Mouse (Mus musculus) layer of hippocampus, adult 8-10 months (tissue): ENCODE data around the gene Gast. TPM values are rescaled to one million over a fixed set of nuclear protein-coding genes. Genes with fewer than 3 reads are reported as not detected.
"Not testable (repeated sequence)": the region's sequence is repeated elsewhere in the genome, so short reads cannot be mapped to it uniquely, and the experiment has no call there.

Source experiments
- DNase-seq, 2 experiments: peaks; one replicate each; pipeline ENCODE4 v3.0.0; 2022; ENCODE audit warnings: low spot score in 2 of 2
- total RNA-seq, 4 experiments: library from RNA; stranded (reverse); gene quantifications; 2 replicates each; pipeline ENCODE4 v1.2.4; 2022

Gene Gast
- not detected for total RNA-seq

DNA sequence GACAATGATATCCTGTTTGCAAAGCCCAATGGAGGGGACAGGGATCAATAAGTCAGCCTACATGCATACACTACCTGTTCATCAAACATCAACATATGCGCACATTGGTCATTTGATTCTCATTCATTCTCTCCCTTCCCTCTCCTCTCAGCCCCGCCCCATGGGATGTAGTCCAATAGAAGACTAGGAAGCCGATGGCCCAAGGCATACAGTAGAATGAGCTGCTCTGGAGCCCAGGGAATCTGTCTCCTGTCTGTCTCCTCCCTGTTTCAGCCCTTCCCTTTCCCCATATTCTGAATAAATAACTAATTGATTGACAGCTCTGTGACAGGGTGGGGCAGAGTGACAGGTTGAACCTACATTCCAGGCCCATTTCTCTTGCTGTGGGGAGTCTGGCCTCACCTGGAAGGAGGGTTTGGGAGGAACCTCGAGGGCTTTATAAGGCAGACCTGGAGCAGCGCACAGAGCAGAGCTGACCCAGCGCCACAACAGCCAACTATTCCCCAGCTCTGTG is at the start of gene Gast:
TSS of gene Gast (plus strand) at position 464 of the 514 bp plus-strand sequence.
- no peak for DNase-seq

DNA sequence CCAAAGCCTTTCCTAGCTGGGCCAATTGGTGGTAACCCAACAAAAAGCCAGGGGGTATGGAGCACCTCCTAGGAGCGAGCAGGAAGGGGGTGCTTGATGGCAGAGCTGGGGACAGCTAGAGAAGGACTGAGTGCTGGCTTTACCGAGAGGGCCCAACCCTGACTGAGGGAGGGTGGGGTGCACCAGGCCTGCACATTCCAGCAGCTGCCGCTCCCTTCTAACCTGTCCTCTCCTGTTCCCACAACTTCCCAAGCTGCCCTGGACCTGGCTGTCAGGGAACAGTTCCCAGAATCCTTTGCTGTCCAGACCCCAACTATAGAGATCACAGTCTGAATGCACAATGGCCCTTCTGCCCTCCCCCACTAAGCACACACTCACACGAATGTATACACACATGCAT is 49.2 kb upstream of the Gast start:
- DNase-seq: no peak

DNA sequence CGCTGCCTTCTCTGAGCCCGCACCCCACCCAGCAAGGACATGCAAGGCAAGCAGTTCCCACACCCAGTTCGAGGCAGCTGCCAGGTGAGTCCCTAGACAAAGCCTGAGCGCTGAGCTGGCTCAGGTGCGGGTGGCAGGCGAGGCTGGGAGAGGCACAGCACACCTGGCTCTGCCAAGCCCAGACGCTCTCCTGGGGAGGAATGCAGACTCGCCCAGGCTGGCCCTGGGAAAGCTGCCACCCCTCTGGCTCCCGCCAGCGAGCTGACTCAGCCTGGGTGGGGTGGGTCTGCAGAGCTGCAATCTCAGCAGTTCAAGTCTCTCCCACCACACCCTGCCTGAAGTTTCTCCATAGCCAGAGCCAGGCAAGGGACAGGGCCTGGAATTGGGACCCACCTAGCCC is 47.2 kb upstream of the Gast start:
- peak in 1 of 2 experiments; percentile 20 for DNase-seq

DNA sequence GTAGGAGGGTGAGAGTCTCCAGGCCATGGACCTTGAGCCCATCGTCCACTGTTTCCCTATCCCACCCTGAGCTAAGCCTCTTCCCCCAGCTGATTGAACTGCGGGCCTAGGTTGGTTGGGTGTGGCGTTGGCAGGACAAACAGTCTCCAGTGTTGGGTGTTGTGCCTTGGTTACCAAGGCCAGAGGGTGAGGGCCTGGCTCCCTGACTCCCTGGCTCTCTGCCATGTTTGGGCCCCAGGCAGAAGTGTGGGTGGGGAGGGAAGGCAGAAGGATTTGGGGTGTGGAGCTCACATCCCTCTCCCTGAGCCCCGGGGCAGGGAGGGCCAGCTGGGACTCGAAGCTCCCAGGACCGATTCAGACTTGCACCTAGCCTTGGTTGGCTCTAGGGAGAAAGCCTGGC is 45.3 kb upstream of the Gast start:
- DNase-seq: no peak

DNA sequence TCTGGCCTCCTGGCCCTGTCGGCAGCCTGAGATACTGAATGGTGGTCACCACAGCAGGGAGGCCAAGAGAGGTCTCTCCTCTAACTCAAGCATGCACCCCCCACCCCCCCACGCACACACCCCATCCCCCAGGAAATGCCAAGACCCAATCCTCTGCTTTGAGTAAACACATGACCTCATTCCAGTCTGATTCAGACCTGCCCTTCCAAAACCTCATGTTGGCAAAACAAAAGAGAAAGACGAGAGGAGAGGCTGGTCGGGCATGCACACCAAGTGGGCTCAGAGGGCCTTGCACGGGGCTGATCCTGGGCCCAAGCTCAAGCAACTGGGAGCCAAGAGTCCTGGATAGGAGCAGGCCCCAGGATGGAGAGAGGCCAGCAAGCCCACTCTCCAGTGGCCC is 44.0 kb upstream of the Gast start:
- DNase-seq: no peak

DNA sequence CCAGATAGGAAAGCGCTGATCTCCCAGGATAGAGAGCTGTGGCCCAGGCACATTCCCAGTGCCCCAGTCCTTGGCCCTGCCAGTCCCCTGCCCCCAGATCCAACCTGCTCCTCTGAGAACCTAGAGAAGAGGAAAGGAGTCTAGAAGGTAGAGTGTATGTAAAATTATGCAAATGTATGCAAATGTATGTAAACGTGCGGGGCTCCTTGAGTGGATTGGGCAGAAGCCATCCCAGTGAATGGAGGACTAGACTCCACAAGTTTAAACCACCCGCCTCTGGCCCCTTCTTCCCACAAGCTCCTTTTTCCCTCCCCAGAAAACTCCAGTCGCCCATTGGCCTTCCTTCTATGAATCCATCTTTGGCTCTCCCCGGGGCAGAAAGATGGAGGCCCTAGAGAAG is 41.3 kb upstream of the Gast start:
- DNase-seq: no peak

DNA sequence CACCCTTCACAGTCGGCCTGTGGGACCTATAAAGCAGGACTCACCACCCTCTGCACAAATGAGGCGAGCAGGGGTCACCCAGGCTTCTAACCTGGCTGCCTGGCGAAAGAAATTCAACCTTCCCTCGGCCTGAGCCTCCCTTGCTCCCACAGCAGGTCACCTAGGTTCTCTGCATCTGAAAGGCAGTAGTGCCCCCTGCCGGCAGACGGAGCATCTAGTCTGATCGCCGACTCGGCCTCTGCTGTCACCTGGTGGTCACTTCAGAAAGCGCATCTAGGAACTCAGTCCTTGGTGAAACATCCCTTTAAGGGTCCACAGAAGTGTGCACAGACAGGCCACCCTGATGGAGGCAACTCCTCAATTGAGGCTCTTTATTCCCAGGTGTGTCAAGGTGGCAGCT is 38.9 kb upstream of the Gast start:
- DNase-seq: peak; percentile 47 to 79

DNA sequence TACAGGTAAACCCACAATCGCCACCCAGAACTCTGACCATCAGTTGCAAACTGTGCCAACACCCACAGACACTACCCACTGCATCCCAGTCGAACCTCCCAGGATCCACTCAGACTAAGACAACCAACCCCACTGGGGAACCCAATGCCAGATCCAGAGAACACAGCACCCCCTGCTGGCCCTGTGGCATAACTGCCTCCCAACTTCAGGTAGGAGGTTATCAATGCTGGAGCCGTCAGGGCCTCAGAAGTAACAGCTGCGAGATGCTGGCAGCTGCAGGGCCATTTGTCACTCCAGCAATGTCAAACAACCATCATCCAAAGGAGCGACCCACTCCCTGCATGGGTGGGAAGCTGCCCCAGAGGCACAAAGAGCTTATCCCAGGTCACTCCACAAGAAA is 36.4 kb upstream of the Gast start:
- no peak for DNase-seq

DNA sequence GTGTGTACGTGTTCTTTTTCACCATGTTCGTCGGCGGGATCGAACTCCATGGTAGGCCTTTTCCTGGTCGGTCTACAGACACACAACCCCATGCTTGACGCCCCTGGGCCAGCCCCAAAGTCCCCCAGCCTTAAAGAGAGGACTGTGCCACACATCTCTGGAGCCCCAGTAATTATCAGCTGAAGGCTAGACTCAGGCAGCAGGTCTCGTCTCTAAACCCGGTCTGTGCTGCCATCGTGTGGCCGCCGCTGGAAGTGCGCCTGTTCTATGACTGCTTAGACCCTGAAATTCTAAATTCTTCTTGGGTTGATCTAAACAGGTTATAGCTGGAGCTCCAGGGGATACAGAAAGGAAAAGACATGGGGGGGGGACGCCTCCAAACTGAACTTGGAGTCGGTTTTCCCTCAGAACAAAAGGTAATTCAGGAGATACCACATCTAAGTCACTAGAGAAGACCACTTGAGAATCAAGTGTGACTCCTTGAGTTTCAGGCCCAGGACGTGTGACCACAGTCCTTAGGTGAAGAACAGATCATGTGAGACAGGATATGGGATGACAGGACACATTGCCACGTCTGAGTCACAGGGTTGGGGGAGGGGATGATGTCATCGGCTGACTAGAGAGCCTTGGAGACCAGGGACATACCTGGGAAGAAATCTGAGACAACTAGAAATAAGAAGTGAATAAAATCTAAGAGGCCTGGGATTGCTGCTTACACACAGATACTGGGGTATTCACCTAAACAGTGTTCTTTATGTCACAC is 35.8 kb upstream of the Gast start:
- DNase-seq: peak in 1 of 2 experiments; percentile 89

DNA sequence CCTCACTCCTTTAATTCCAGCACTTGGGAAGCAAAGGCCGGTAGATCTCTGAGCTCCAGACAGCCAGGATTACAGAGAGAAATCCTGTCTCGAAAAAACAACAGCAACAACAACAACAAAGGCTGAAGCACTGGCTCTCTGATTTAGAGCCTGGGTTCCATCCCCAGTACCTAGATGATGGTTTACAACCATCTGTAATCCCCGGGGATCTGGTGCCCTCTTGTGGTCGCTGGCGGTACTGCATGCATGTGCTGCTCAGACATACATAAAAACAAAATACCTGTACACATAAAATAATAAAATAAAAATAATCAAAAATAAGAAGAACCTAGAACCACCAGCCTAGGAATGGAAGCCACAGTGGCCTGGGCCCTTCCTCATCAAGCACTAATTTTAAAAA is 33.9 kb upstream of the Gast start:
- DNase-seq: peak in 1 of 2 experiments; percentile 59

DNA sequence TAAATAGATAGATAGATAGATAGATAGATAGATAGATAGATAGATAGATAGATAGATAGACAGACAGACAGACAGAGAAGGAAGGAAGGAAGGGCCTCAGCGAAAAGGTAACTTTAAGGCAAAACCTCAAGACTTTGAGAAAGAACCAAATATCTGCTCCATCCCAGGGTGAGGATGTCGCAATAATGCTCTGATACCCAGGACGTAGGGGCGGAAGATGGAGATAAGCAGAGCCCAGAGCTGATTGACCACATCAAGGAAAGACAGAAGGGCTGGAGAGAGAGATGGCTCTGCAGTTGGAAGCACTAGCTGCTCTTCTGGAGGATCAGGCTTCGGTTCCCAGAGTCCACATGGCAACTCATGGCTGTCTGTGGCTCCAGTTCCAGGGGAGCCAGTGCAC is 32.9 kb upstream of the Gast start:
- no peak for DNase-seq

DNA sequence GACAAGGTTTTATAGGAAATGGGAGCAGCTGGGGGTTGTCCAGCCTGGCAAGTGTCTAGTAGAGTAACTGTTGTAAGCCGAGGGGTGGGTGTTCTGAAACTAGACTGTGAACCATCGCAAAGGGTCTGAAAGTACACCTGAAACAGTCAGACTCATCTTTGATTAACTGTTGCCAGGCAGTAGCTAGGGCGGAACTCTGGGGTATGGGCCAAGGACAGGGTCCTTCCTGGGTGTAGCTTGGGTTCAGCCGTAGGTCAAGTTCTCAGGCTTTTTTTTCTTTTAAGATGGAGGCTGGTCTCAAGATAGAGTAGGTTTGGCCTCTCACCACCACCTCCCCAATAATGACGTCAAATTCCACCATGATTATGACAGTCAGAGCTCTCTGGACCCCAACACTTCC is 26.3 kb upstream of the Gast start:
- DNase-seq: no peak

DNA sequence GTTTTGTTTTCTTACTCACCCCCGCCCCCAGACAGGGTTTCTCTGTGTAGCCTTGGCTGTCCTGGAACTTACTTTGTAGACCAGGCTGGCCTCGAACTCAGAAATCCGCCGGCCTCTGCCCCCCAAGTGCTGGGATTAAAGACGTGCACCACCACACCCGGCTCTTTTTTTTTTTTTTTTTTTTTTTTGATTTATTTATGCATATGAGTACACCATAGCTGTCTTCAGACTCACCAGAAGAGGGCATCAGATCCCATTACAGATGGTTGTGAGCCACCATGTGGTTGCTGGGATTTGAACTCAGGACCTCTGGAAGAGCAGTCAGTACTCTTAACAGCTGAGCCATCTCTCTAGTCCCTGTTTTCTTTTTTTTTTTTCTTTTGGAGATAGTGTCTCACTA is 25.5 kb upstream of the Gast start:
- DNase-seq: not testable (repeated sequence)

DNA sequence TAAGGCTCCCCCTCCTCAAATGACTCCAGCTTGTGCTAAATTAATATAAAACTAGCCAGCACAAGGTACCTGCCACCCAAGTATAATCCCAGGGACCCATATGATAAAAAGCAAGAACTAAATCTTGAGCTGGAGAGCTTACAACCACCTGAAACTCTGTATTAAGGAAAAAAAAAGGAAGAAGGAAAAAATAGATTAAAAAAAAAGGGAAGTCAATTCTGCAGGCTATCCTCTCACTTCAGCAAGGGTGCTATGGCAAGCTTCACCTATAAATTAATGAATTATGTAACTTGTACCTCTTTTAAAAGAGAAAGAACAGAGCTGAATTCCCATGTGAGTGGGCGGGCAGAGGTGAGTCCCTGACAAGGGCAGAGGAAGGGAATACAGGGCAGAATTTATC is 22.6 kb upstream of the Gast start:
- no peak for DNase-seq

DNA sequence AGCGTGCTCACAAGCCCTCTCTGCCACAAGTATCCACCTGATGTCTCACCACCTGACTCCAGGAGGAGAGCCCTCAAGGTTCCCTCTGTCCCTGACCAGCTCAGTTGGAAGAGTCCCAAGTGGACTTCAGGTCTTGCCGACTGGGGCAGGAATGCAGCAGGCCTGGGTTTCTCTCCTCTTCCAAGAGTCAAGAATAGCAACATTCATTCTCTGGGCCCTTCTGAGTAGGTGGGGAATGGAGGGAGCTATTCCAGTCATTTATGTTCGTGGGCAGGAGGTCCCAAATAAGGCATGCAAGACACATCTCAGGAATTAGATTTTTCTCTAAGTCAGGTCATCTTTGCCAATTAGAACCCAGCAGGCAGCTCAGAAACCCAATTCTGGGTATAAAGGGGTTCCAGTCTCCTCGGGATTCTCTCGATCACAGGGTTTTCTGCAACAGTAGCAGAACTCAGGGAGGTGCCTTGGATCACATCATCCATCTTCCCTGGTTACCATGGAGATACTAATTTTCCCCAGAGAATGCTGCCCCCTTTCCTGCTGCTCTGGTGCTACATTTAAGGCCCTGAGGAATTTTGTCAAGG is 22.0 kb upstream of the Gast start:
- DNase-seq: peak in 1 of 2 experiments; percentile 56

DNA sequence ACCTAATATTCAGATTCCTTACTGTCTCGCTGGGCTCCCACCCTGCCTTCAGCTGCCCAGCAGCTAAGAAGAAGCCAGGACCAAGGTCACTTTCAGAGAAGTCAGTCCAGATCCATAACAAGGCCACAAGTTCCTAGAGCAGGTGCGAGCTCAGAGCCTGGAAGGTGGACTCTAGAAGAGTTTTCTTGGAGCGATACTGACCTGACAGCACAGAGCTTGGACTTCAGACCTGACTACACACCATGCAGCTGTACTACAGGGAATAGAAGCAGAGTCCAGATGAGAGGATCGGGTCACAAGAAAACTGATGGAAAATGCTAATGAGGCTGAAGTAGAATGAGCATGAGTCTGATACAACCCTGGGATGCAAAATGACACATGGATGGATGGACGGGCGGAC is 20.8 kb upstream of the Gast start:
- DNase-seq: no peak

DNA sequence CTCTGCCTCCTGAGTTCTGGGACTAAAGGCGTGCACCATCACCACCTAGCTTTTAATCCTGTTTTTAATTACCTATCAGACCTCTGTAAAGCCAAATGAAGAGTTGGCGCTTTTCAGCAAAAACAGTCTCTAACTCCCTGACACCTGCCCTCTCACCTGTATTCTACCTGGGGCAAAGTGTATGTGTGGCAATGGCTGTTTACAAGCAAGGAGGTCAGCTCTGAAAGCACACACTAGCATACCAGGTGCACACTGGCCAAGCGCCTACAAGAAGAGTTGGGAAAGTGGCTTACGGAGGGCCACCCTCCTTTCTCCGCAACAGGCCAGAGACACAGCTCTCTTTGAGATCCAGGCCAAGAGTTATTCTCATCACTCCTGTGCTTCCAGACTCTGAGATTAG is 18.8 kb upstream of the Gast start:
- no peak for DNase-seq

DNA sequence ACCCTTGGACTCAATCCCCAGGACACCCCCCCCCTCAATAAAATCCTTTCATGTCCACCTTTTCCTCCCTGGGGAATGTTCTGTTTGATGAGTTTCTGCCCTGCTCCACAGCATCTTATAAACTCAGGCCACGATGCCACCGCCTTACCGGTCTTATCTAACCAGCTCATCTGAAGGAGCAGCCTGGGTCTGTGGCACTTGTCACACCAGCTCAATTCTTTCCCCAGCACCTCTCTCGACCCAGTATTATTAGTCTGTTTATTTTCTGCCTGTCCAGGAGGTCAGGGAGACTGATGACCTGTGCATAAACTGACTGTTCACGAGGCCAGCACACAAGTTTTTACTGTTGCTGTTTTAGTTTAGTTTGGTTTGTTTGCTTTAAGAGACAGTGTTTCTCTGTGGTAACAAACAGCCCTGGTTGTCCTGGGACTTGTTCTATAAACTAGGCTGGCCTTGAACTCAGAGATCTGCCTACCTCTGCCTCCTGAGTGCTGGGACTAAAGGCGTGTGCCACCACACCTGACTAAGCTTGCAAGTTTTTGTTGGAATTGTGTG is 16.3 kb upstream of the Gast start:
- DNase-seq: no peak

DNA sequence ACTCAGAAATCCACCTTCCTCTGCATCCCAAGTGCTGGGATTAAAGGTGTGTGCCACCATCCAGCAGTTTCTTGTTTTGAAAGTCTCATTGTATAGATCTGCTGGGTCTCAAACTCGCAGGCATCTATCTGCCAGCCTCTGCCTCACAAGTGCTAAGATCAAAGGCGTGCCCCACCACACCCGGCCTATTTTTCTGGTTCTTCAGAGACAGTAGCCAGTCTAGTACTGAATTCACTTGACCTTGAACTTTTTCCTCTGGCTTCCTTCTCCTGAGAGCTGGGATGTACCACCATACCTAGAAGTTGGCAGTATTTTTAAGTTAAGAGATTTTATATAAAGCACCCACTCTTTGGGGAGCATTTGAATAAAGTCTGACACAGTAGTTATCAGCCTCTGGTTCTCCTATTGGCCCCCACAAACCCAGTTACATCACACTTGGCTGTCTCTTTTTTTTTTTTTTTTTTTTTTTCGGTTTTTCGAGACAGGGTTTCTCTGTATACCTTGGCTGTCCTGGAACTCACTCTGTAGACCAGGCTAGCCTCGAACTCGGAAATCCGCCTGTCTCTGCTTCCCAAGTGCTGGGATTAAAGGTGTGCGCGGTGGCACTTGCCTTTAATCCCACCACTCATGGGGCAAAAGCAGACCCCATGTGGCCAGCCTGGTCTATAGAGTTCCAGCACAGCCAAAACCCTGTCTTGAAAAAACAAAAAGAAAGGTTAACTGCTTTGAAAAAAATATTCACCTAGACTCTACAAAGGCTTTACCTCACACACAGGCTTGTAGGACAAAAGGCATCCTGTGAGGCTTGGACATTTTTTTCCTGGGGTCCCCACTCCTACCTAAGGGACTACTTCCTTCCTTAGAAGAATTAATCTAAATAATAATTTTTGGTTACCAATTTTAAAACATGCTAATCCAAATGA is 15.4 kb upstream of the Gast start:
- no peak for DNase-seq

DNA sequence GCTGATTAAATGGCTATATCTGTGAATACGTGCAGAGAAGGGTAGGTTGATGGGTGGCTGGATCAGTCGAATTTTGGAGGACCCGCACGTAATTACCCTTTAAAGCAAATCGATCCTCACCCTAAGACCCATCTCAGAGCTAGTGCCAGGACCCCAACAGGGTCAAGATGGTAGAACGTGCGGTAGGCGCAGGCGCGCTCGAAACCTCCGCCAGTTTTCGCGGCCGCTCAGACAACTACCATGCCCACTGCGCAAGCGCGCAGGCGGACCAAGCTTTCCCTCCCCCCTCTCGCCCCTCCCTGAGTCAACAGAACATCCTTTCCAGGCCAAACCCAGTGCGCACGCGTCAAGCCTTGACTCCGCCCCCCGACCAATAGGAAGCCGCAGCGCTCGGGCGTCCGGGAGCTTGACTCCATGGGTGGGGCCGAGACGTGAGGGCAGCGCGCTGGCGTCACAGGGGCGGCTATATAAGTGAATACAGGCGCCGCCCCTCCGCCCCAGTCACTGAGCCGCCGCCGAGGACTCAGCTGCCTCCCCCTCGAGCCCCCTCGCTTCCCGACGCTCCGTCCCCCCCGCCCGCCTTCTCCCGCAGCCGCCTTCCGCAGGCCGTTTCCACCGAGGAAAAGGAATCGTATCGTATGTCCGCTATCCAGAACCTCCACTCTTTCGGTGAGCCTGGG is 14.6 kb upstream of the Gast start, which contains the start of gene Eif1:
TSS of gene Eif1 (plus strand) at position 394 of the 680 bp plus-strand sequence.
- peak; percentile 99 to 100 for DNase-seq

DNA sequence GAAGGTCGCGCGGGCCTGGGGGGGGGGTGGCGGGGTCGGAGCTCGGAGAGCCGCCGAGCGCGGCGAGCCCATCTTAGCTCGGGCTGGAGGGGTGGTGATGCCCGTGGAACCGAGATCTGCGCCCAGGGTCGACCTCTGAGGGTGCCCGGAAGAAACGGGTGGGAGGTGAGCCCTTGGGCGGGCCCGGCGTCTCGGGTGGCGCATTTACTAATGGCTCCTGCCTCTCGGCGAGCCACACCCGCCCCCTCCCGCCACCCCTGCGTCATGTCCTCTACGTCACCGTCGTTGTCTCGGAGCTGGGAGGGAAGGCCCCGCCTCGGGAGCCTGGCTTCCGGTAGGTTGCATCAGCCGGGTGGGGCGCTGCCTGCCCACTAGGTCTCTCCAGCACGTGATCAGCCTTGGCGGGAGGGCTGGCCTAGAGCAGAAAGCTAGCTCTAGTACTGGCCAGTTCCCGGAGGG is 14.0 kb upstream of the Gast start:
- peak; percentile 92 to 94 for DNase-seq
